Mouse (Mus musculus) midbrain, embryonic 11.5 days (tissue): ENCODE measurements around the gene Efhd1. TPM values are rescaled to one million over a fixed set of nuclear protein-coding genes. Genes with fewer than 3 reads are reported as not detected.
A peak's percentile ranks its signal among the peaks of the same experiment; 100 is the strongest.

ENCODE experiments used
- ATAC-seq: fragments of 200-750 bp; cut with Nextera tagmentation; 2 replicates; pipeline ENCODE4 v1.8.0; 2017; ENCODE audit warnings: moderate TSS enrichment, moderate library complexity; ENCODE audit not compliant: low FRiP score
- DNase-seq: peaks from one replicate; pipeline ENCODE4 v3.0.0; 2015; ENCODE audit warnings: low spot score; ENCODE audit errors: missing footprints
- H3K27ac ChIP-seq: fragments of 300-500 bp; sonication (generic); 2 replicates; pipeline ENCODE4 v1.5.1; 2014; ENCODE audit warnings: low read depth, low read length
- H3K27me3 ChIP-seq: fragments of 300-500 bp; sonication (generic); 2 replicates; pipeline ENCODE4 v1.6.1; 2014; ENCODE audit warnings: mild to moderate bottlenecking, low read length, moderate library complexity, mixed read lengths; ENCODE audit not compliant: control insufficient read depth, insufficient read depth
- H3K36me3 ChIP-seq: fragments of 300-500 bp; sonication (generic); 2 replicates; pipeline ENCODE4 v1.6.1; 2014; ENCODE audit warnings: mild to moderate bottlenecking, low read length, moderate library complexity, mixed read lengths; ENCODE audit not compliant: control insufficient read depth, insufficient read depth
- H3K4me1 ChIP-seq: fragments of 300-500 bp; sonication (generic); 2 replicates; pipeline ENCODE4 v1.6.1; 2014; ENCODE audit warnings: low read length; ENCODE audit not compliant: control insufficient read depth, insufficient read depth
- H3K4me2 ChIP-seq: fragments of 300-500 bp; sonication (generic); 2 replicates; pipeline ENCODE4 v1.6.1; 2014; ENCODE audit warnings: mild to moderate bottlenecking, moderate library complexity
- H3K4me3 ChIP-seq: fragments of 300-500 bp; sonication (generic); 2 replicates; pipeline ENCODE4 v1.5.1; 2014; ENCODE audit warnings: low read depth, low read length
- H3K9ac ChIP-seq: fragments of 300-500 bp; sonication (generic); 2 replicates; pipeline ENCODE4 v1.6.1; 2014; ENCODE audit warnings: low read length
- H3K9me3 ChIP-seq: fragments of 300-500 bp; sonication (generic); 2 replicates; pipeline ENCODE4 v1.6.1; 2016; ENCODE audit warnings: low read length; ENCODE audit not compliant: control insufficient read depth
- WGBS: fragments of 180-500 bp; shearing (Covaris S2); extraction: QIAGEN DNeasy Blood & Tissue Kit; methylation state at CpG from one replicate; pipeline ENCODE4 v1.1.7; 2014; 5-methylcytosine and 5-hydroxymethylcytosine counted together
- polyA plus RNA-seq: library from polyadenylated mRNA; unstranded; fragments of >200 nt; fragmentation: Nextera tagmentation; extraction: Ambion mirVana; gene quantifications from 2 replicates; pipeline ENCODE4 v1.2.1, GENCODE M21; 2014

Efhd1 gene
- polyA plus RNA-seq, 1 experiment from 2014 or later: 0.83 TPM

DNA sequence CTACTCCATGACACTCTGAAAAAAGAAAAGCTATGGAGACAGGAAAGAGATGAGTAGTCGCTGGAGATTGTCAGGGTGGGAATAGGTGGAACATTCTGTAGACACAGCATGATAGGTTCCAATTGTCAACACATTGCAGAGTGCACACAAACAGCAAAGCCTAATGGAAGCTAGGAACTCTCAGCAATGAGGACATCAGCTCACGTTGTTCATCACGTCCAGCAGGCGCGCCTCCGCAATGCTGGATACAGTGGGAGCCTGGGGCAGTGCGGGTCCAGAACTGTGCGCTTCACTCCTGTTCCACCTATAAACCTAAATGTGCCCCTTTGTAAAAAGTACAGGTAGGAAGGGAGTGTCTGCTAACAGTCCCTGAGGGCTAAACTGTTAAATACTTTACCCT, 21.1 kb upstream of the Efhd1 start:
- Histone ChIP-seq H3K4me3 (no peak overlapping the region), H3K27ac (no peak overlapping the region), H3K4me1 (no peaks in the 10 kb centered on the region), H3K9me3 (no peaks in the 10 kb centered on the region), H3K9ac (no peak overlapping the region), H3K4me2 (no peak overlapping the region), H3K27me3 (no peaks in the 10 kb centered on the region), H3K36me3 (peaks cover 6% of the 10 kb centered on the region; the same call in 1 of the 2 replicates)
- no peak for DNase-seq
- 93% methylated on average over 8 of the region's 8 CpGs for WGBS
- no peak for ATAC-seq

- H3K27ac ChIP-seq: no peak overlapping the region
- no peak for ATAC-seq
- 39% methylated on average over 1 of the region's 1 CpGs for WGBS
Measured at GRCm38 (mm10) chr1:87245430-87245829, 18.7 kb upstream of the Efhd1 start.

GRCm38 (mm10) chr1:87245929-87246815, 18.0 kb upstream of the Efhd1 start:
- Histone ChIP-seq H3K9ac (no peak overlapping the region), H3K4me2 (no peak overlapping the region), H3K36me3 (no peaks in the 10 kb centered on the region), H3K4me1 (no peaks in the 10 kb centered on the region), H3K27me3 (no peaks in the 10 kb centered on the region), H3K27ac (no peak overlapping the region), H3K4me3 (no peak overlapping the region), H3K9me3 (no peaks in the 10 kb centered on the region)
- ATAC-seq (peak; percentile 85), DNase-seq (peak; percentile 98)
- WGBS: 30% methylated on average over 22 of the region's 22 CpGs

More at GRCm38 (mm10) chr1:87245430-87245829, 18.7 kb upstream of the Efhd1 start:
- Histone ChIP-seq H3K9me3 (no peaks in the 10 kb centered on the region), H3K4me3 (no peak overlapping the region), H3K4me1 (no peaks in the 10 kb centered on the region), H3K27me3 (no peaks in the 10 kb centered on the region), H3K36me3 (no peaks in the 10 kb centered on the region), H3K4me2 (no peak overlapping the region), H3K9ac (no peak overlapping the region)
- no peak for DNase-seq

GRCm38 (mm10) chr1:87252040-87252609, 12.0 kb upstream of the Efhd1 start:
- Histone ChIP-seq H3K9ac (no peak overlapping the region), H3K4me1 (no peaks in the 10 kb centered on the region), H3K27me3 (no peaks in the 10 kb centered on the region), H3K9me3 (no peaks in the 10 kb centered on the region), H3K4me2 (no peak overlapping the region), H3K4me3 (no peak overlapping the region), H3K27ac (no peak overlapping the region), H3K36me3 (no peaks in the 10 kb centered on the region)
- ATAC-seq (no peak), DNase-seq (no peak)
- 65% methylated on average over 5 of the region's 5 CpGs for WGBS

- H3K9ac ChIP-seq: no peak overlapping the region
- ATAC-seq: no peak
Measured at GRCm38 (mm10) chr1:87255173-87255572, 9.0 kb upstream of the Efhd1 start.

DNA sequence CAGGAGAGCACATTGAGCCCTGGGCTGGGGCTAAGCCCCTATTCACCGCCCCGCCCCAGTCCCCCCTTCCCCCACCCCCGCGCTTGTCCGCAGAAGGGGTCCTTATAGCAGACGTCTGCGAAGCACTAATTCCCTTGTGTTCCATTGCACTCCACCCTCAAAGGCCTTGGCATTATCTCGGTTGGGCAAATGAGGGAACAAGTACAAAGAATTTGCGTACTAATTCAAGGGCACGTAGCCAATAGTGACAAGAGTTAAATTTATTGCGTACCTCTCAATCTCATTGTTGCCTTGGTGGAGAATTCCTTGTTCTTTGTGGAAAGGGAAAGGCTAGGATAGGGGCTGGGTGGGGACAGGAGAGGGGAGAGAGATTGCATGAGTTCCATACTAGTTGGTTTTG, 6.5 kb upstream of the Efhd1 start:
- 20% methylated on average over 9 of the region's 11 CpGs for WGBS
- H3K36me3 ChIP-seq: no peaks in the 10 kb centered on the region
- no peak overlapping the region for H3K27ac ChIP-seq
- H3K27me3 ChIP-seq: peaks cover 10% of the 10 kb centered on the region
- H3K4me1 ChIP-seq: no peaks in the 10 kb centered on the region; the same call in 1 of the 2 replicates
- ATAC-seq (no peak), DNase-seq (no peak)
- no peak overlapping the region for H3K4me2 ChIP-seq
- no peak overlapping the region for H3K4me3 ChIP-seq
- H3K9me3 ChIP-seq: no peaks in the 10 kb centered on the region
- no peak overlapping the region for H3K9ac ChIP-seq

More at GRCm38 (mm10) chr1:87255173-87255572, 9.0 kb upstream of the Efhd1 start:
- Histone ChIP-seq H3K27me3 (peaks cover 2% of the 10 kb centered on the region; the same call in 1 of the 2 replicates), H3K4me3 (no peak overlapping the region), H3K4me2 (no peak overlapping the region), H3K9me3 (no peaks in the 10 kb centered on the region), H3K36me3 (no peaks in the 10 kb centered on the region), H3K27ac (no peak overlapping the region), H3K4me1 (no peaks in the 10 kb centered on the region; the same call in 1 of the 2 replicates)
- no peak for DNase-seq
- WGBS: 71% methylated on average over 4 of the region's 4 CpGs

DNA sequence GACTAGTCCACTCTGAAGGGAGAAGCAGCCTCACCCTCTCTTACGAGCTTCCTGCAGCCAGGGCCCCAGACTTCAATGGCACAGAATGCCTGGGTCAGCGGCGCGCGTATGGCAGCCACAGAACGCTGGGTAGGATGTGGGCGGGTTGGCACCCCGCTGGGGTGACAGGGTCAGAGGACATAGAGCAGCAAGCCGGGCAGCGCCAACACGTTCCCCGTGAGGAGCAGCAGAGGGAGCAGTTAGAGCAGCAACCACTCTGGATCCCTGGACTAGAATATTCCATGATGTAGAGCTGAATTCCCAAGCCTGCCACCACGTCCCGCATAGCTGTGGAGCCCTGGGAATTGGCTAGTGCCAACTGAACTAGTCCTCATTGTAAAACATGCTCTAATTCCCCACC, 5.7 kb upstream of the Efhd1 start:
- H3K4me2 ChIP-seq: no peak overlapping the region
- H3K9me3 ChIP-seq: no peaks in the 10 kb centered on the region
- H3K27me3 ChIP-seq: peaks cover 18% of the 10 kb centered on the region
- no peak overlapping the region for H3K4me3 ChIP-seq
- H3K36me3 ChIP-seq: no peaks in the 10 kb centered on the region
- H3K9ac ChIP-seq: no peak overlapping the region
- H3K4me1 ChIP-seq: no peaks in the 10 kb centered on the region; the same call in 1 of the 2 replicates
- no peak overlapping the region for H3K27ac ChIP-seq
- ATAC-seq: no peak
- WGBS: 14% methylated on average over 14 of the region's 14 CpGs
- DNase-seq: no peak

DNA sequence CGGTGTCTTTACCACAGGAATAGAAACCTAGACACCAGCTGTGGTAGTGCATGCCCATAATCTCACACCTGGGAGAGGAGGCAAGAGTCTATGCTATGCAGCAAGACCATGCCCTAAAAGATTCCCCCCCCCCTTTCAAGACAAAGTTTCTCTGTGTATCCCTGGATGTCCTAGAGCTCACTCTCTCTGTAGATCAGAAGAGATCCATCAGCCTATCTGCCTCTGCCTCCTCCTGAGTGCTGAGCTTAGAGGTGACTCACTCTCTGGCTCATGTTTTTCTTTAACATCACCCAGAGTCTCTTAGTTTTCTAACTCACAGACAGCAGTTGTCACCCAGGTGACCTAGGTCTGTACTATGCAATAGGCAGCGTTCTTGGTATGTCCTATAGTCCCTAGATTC, 4.8 kb upstream of the Efhd1 start:
- Histone ChIP-seq H3K4me2 (no peak overlapping the region), H3K4me3 (no peak overlapping the region), H3K4me1 (peaks cover 4% of the 10 kb centered on the region), H3K9me3 (no peaks in the 10 kb centered on the region), H3K36me3 (no peaks in the 10 kb centered on the region), H3K27me3 (peaks cover 26% of the 10 kb centered on the region), H3K27ac (no peak overlapping the region), H3K9ac (no peak overlapping the region)
- DNase-seq: no peak
- no peak for ATAC-seq
- WGBS: 78% methylated on average over 2 of the region's 2 CpGs

GRCm38 (mm10) chr1:87263257-87263656, 906 bp upstream of the Efhd1 start:
- H3K4me1 ChIP-seq: peaks cover 10% of the 10 kb centered on the region
- H3K27me3 ChIP-seq: peaks cover 54% of the 10 kb centered on the region
- H3K9me3 ChIP-seq: no peaks in the 10 kb centered on the region
- peak overlapping the region; percentile 1; the same call in 1 of the 2 replicates for H3K4me2 ChIP-seq
- no peak overlapping the region for H3K27ac ChIP-seq
- H3K4me3 ChIP-seq: no peak overlapping the region
- no peak for ATAC-seq
- H3K36me3 ChIP-seq: no peaks in the 10 kb centered on the region
- DNase-seq: peak; percentile 92
- H3K9ac ChIP-seq: no peak overlapping the region
- 3% methylated on average over 9 of the region's 9 CpGs for WGBS
